15 mouse cellular contexts compared by ENCODE assay signal in the genomic region with DNA sequence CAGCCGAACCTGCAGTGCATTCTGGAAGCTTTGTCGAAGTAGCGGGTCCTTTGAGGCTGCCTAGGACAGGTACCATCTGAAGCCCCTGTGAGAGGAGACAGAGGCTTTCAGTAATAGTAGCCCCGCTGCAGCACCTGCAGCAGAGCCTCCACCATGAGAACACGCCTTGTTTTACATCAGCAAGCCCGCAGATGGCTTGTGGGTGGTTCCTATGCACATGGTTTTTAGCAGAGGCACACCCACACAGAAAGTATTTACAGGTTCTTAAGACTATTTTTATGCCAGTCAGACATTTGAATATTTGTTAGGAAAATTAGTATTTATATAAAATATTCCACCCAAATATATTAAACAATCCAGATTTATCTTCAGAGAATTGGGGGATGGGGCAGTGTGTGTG. TPM values are rescaled to one million over a fixed set of nuclear protein-coding genes. Genes with fewer than 3 reads are reported as not detected.
DNase-seq lines count a peak whose midpoint lies in the region.
"Had no signal": no experiment of that assay in that cellular context is flagged by ENCODE, and none has a peak within 500 bp of the region (broad histone marks: within the 10 kb centered on the region; RNA-seq: fewer than 3 reads in every experiment).

No protein-coding gene starts in this region.

- DNase-seq in right cerebral cortex, adult 18-20 months, result peak; percentile 83
- no peak for DNase-seq in right cerebral cortex, postnatal 4 days
- DNase-seq in layer of hippocampus, adult 9-10 months (ENCODE audit: low spot score), result peak; percentile 51
- DNase-seq in left cerebral cortex, postnatal 36 days (ENCODE audit: low spot score in 2 of 2), result peak; percentile 78 to 81
- peak; percentile 96 for DNase-seq in telencephalon, adult 2 months (ENCODE audit: low read depth, low spot score)
- DNase-seq in adrenal gland, adult 2 months, result no peak
- DNase-seq in heart, postnatal 25 days (ENCODE audit: low spot score), result no peak
- DNase-seq: cerebellum, adult 11 months; gastrocnemius, postnatal 14 days; heart, postnatal 10 days; kidney, postnatal 14 days; lung, embryonic 14.5 days; lung, postnatal 4 days; thymus, postnatal 36 days had no signal

- intact Hi-C loops in left cerebral cortex, postnatal 36 days (cut with DNase I), result loop anchor here (2.0 to 5.0 kb wide), 2 partner anchors 47 to 109 kb away; partner anchors contain the start of gene Sh3bgrl2
- intact Hi-C loops in heart, postnatal 25 days (cut with DNase I), result no loop called here

RNA-seq across cellular contexts. Expression of gene Sh3bgrl2, which starts 48.0 kb away (rescaled TPM):
- total RNA-seq in left cerebral cortex, postnatal 36 days (2021), result 10 to 100 TPM; 35.2 to 35.5 TPM
- 10 to 100 TPM; 16.1 to 20.2 TPM for total RNA-seq in adrenal gland, adult 2 months (2021)
- 1.5 and 1.6 TPM in 2 replicates for polyA plus RNA-seq in adrenal gland, adult 2 months (2012; rRNA removed)
- total RNA-seq in heart, postnatal 25 days (2021), result 1 to 10 TPM; 3.9 to 4.8 TPM
- polyA plus RNA-seq: G1E had no signal

Comparison
In these comparisons a context has a peak if more than half of its experiments do, and no peak if none do; other contexts are left out.
1. DNase-seq: peak in right cerebral cortex, adult 18-20 months (single experiment), layer of hippocampus, adult 9-10 months (single experiment), left cerebral cortex, postnatal 36 days (2 of 2) and telencephalon, adult 2 months (single experiment); none in right cerebral cortex, postnatal 4 days (single experiment), adrenal gland, adult 2 months (single experiment) and heart, postnatal 25 days (single experiment).